Mouse (Mus musculus): Measurements from ENCODE around the gene Cox7a2. TPM values are rescaled to one million over a fixed set of nuclear protein-coding genes. Genes with fewer than 3 reads are reported as not detected.

Gene Cox7a2
- polyA plus RNA-seq (2012; rRNA removed) (274 and 279 TPM in 2 replicates), polyA plus RNA-seq (2014; fragmentation: Nextera tagmentation; extraction: Ambion mirVana) (573 and 577 TPM in 2 replicates)

- TF ChIP-seq CTCF (IDR thresholded peaks at IDR 0.05; ENCODE audit: low read depth): no peak
- H3K9ac ChIP-seq (replicated peaks): peak within 1 kb of the TSS; percentile 86
- H3K4me1 ChIP-seq (replicated peaks; ENCODE audit: control insufficient read depth in 2 of 2, insufficient read depth in 2 of 2, low read length in 1 of 2): peaks cover 4 to 10% of the 10 kb centered on the region in 2 experiments
- peaks cover 15% of the 10 kb centered on the region for H3K36me3 ChIP-seq (replicated peaks; ENCODE audit: control insufficient read depth, insufficient read depth, low read depth)
- peak within 1 kb of the TSS; percentile 83 to 97 for H3K4me3 ChIP-seq (ENCODE audit: insufficient read depth in 1 of 2, low read depth in 2 of 2, low read length in 2 of 2)
- ATAC-seq (ENCODE audit: insufficient read depth) (peak; percentile 100), DNase-seq (ENCODE audit: low read depth in 3 of 3, low spot score in 3 of 3) (peak; percentile 86 to 90 (median 87))
- H3K27me3 ChIP-seq (ENCODE audit: control insufficient read depth, insufficient read depth, low read length): no peaks in the 10 kb centered on the region
- under 1% methylated on average over 49 of the region's 49 CpGs for WGBS (ENCODE audit: insufficient replicate concordance)
- H3K4me2 ChIP-seq (ENCODE audit: low read depth): peak within 1 kb of the TSS; percentile 84
- no peaks in the 10 kb centered on the region for H3K9me3 ChIP-seq (ENCODE audit: control insufficient read depth, low read length)
- peak within 1 kb of the TSS; percentile 46 for H3K27ac ChIP-seq
These were observed at the start of gene Cox7a2 for GRCm38 (mm10) chr9:79759385-79760005. Gene Cox7a2, minus strand, starts transcription at chr9:79759878.

GRCm38 (mm10) chr9:79809411-79809810 lies 49.7 kb upstream of the Cox7a2 start:
- Histone ChIP-seq H3K27me3 (ENCODE audit: control insufficient read depth, insufficient read depth, low read length) (no peaks in the 10 kb centered on the region), H3K4me3 (ENCODE audit: insufficient read depth in 1 of 2, low read depth in 2 of 2, low read length in 2 of 2) (no peak overlapping the region), H3K9ac (replicated peaks) (no peak overlapping the region), H3K27ac (no peak overlapping the region), H3K36me3 (replicated peaks; ENCODE audit: control insufficient read depth, insufficient read depth, low read depth) (no peaks in the 10 kb centered on the region), H3K9me3 (ENCODE audit: control insufficient read depth, low read length) (no peaks in the 10 kb centered on the region), H3K4me2 (ENCODE audit: low read depth) (no peak overlapping the region), H3K4me1 (replicated peaks; ENCODE audit: control insufficient read depth in 2 of 2, insufficient read depth in 2 of 2, low read length in 1 of 2) (no peaks in the 10 kb centered on the region; a peak in 1 of 4 replicates)
- no peak for DNase-seq (ENCODE audit: low read depth in 3 of 3, low spot score in 3 of 3)
- ATAC-seq (ENCODE audit: insufficient read depth): no peak
- TF ChIP-seq EP300 (IDR thresholded peaks at IDR 0.05; ENCODE audit: low read depth) (no peak), CTCF (IDR thresholded peaks at IDR 0.05; ENCODE audit: low read depth) (no peak)
- whole genome bisulfite sequencing (ENCODE audit: insufficient replicate concordance): 46% methylated on average over 6 of the region's 6 CpGs

- Histone ChIP-seq H3K4me1 (replicated peaks; ENCODE audit: control insufficient read depth in 2 of 2, insufficient read depth in 2 of 2, low read length in 1 of 2) (no peaks in the 10 kb centered on the region; a peak in 1 of 4 replicates), H3K4me2 (ENCODE audit: low read depth) (no peak overlapping the region), H3K27ac (no peak overlapping the region), H3K9me3 (ENCODE audit: control insufficient read depth, low read length) (no peaks in the 10 kb centered on the region), H3K9ac (replicated peaks) (no peak overlapping the region), H3K36me3 (replicated peaks; ENCODE audit: control insufficient read depth, insufficient read depth, low read depth) (no peaks in the 10 kb centered on the region), H3K27me3 (ENCODE audit: control insufficient read depth, insufficient read depth, low read length) (no peaks in the 10 kb centered on the region), H3K4me3 (ENCODE audit: insufficient read depth in 1 of 2, low read depth in 2 of 2, low read length in 2 of 2) (no peak overlapping the region)
- no peak for DNase-seq (ENCODE audit: low read depth in 3 of 3, low spot score in 3 of 3)
- TF ChIP-seq EP300 (IDR thresholded peaks at IDR 0.05; ENCODE audit: low read depth) (no peak), CTCF (IDR thresholded peaks at IDR 0.05; ENCODE audit: low read depth) (no peak)
- no peak for ATAC-seq (ENCODE audit: insufficient read depth)
- 36% methylated on average over 4 of the region's 4 CpGs for WGBS (ENCODE audit: insufficient replicate concordance)
These were observed 47.5 kb upstream of the Cox7a2 start for GRCm38 (mm10) chr9:79807178-79807577.

- H3K4me1 ChIP-seq (replicated peaks; ENCODE audit: control insufficient read depth in 2 of 2, insufficient read depth in 2 of 2, low read length in 1 of 2): no peaks in the 10 kb centered on the region; a peak in 1 of 4 replicates
- no peak overlapping the region for H3K9ac ChIP-seq (replicated peaks)
- no peak overlapping the region for H3K4me2 ChIP-seq (ENCODE audit: low read depth)
- TF ChIP-seq CTCF (IDR thresholded peaks at IDR 0.05; ENCODE audit: low read depth) (peak; percentile 59), EP300 (IDR thresholded peaks at IDR 0.05; ENCODE audit: low read depth) (no peak)
- no peaks in the 10 kb centered on the region for H3K27me3 ChIP-seq (ENCODE audit: control insufficient read depth, insufficient read depth, low read length)
- ATAC-seq (ENCODE audit: insufficient read depth) (no peak), DNase-seq (ENCODE audit: low read depth in 3 of 3, low spot score in 3 of 3) (peak in 1 of 3 experiments; percentile 24)
- H3K9me3 ChIP-seq (ENCODE audit: control insufficient read depth, low read length): no peaks in the 10 kb centered on the region
- 39% methylated on average over 12 of the region's 12 CpGs for WGBS (ENCODE audit: insufficient replicate concordance)
- H3K4me3 ChIP-seq (ENCODE audit: insufficient read depth in 1 of 2, low read depth in 2 of 2, low read length in 2 of 2): no peak overlapping the region
- no peaks in the 10 kb centered on the region for H3K36me3 ChIP-seq (replicated peaks; ENCODE audit: control insufficient read depth, insufficient read depth, low read depth)
- H3K27ac ChIP-seq: no peak overlapping the region
These were observed 46.8 kb upstream of the Cox7a2 start for GRCm38 (mm10) chr9:79806317-79807075.

- DNase-seq (ENCODE audit: low read depth in 3 of 3, low spot score in 3 of 3) (no peak), ATAC-seq (ENCODE audit: insufficient read depth) (no peak)
- H3K27me3 ChIP-seq (ENCODE audit: control insufficient read depth, insufficient read depth, low read length): no peaks in the 10 kb centered on the region
- 79% methylated on average over 10 of the region's 10 CpGs for WGBS (ENCODE audit: insufficient replicate concordance)
- no peak overlapping the region for H3K4me3 ChIP-seq (ENCODE audit: insufficient read depth in 1 of 2, low read depth in 2 of 2, low read length in 2 of 2)
- no peaks in the 10 kb centered on the region; a peak in 1 of 4 replicates for H3K4me1 ChIP-seq (replicated peaks; ENCODE audit: control insufficient read depth in 2 of 2, insufficient read depth in 2 of 2, low read length in 1 of 2)
- no peaks in the 10 kb centered on the region for H3K9me3 ChIP-seq (ENCODE audit: control insufficient read depth, low read length)
- H3K9ac ChIP-seq (replicated peaks): no peak overlapping the region
- no peak overlapping the region for H3K4me2 ChIP-seq (ENCODE audit: low read depth)
- H3K27ac ChIP-seq: no peak overlapping the region
- no peak for TF ChIP-seq CTCF (IDR thresholded peaks at IDR 0.05; ENCODE audit: low read depth)
- no peak for TF ChIP-seq EP300 (IDR thresholded peaks at IDR 0.05; ENCODE audit: low read depth)
- no peaks in the 10 kb centered on the region for H3K36me3 ChIP-seq (replicated peaks; ENCODE audit: control insufficient read depth, insufficient read depth, low read depth)
These were observed 45.7 kb upstream of the Cox7a2 start for GRCm38 (mm10) chr9:79805426-79805825.
